Mouse (Mus musculus) brain, embryonic 14.5 days (tissue): ENCODE results near the gene Tcta.

Experiments used
- CTCF ChIP-seq: fragments of 200-500 bp; IDR thresholded peaks from 2 replicates; pipeline ENCODE4 v1.5.1; 2012; ENCODE audit warnings: inconsistent platforms, mild to moderate bottlenecking, moderate library complexity, borderline replicate concordance; ENCODE audit not compliant: insufficient read depth, insufficient read length; ENCODE audit errors: extremely low read depth
- POLR2A ChIP-seq: fragments of 200-500 bp; IDR thresholded peaks from 2 replicates; pipeline ENCODE4 v1.6.1; 2012; ENCODE audit warnings: mild to moderate bottlenecking, inconsistent platforms, borderline replicate concordance; ENCODE audit not compliant: poor library complexity, insufficient read depth, insufficient read length, severe bottlenecking; ENCODE audit errors: extremely low read depth

DNA sequence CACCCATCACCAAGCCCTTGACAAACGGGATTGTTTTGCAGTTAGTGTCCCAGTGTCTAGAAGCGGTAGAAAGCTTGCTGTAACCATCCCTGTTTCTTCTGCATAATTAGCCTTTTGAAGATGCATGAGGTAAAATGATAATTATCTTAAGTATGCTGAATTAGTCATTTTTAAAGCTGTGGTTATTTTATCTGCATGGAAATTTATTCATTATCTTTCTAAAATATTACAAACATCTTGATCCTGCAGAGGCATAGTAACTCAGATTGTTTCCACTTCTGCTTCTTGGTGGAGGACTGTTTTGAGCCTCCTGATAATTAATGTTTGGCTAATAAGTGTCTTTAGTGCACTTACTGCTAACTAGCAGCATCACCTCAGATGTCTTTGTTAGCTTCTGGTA lies 12.5 kb upstream of the Tcta start:
- no peak for TF ChIP-seq CTCF
- TF ChIP-seq POLR2A = no peak
